Mouse (Mus musculus) kidney, adult 10 weeks (tissue): ENCODE results near the gene Sparcl1. TPM values are rescaled to one million over a fixed set of nuclear protein-coding genes. Genes with fewer than 3 reads are reported as not detected.

ENCODE experiments used
- polyA plus RNA-seq: library from polyadenylated mRNA; stranded (reverse); fragments of 350-450 nt; fragmentation: Illumina TruSeq; extraction: RNeasy Lipid Tissue Mini Kit (QIAGEN cat#74804); gene quantifications from one replicate; pipeline ENCODE4 v1.2.3, GENCODE M21; 2014; ENCODE audit warnings: low read depth, low replicate concordance

The Sparcl1 gene
- polyA plus RNA-seq = 49.8 TPM

DNA sequence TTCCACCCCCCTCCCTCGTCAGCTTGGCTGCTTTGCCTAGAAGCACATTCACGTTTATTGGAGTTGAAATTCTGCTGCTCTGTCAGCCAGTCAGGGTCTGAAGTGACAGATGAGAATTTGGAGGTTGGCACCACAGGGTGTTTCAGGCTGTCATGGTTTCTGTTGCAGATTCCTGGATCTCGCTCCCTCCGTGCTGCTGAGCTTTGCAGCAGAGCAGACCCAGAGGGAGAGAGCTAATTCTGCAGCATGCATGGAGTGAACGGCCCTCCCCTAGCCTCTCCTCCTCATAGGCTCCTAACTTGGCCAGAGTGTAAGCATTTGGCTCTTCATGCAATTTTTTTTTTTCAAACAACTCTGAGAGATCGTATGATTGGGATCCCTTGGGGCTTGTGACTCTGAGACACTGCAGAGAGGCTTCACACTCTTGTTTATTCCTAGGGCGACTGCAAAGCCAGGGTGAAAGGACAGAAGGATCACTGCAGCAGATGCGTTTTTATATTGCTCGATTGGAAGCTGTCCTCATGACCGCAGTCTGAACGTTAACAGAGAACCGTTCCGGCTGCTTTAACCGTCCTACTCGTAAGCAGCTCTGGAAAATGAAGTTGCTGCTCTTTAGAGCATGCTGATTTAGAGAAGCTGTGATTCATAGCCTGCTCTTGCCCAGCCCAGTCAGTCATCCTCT lies at the start of gene Sparcl1:
Gene Sparcl1 (minus strand): TSS at position 243 of the 682 bp plus-strand sequence.

DNA sequence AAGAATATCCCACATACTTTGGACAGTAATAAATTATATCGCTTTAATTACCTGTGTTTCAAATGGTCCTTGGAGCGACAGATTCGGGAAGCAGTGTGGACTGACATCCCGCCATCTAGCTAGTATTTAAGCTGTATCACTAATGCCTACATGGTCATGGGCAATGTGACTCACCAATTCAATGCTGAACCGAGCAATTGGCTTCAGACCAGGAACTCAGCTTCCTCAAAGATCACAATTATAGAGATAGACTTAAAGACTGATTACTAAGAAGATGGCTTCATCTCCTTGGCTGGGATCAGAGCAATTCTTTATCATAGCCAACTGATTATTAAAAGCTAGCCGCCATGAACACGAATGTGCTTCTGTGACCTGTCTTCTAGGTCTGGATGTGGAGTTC lies 36.0 kb downstream of the Sparcl1 start, which contains the start of gene Gm17660:
Gene Gm17660 (minus strand): TSS at position 101 of the 400 bp plus-strand sequence.

DNA sequence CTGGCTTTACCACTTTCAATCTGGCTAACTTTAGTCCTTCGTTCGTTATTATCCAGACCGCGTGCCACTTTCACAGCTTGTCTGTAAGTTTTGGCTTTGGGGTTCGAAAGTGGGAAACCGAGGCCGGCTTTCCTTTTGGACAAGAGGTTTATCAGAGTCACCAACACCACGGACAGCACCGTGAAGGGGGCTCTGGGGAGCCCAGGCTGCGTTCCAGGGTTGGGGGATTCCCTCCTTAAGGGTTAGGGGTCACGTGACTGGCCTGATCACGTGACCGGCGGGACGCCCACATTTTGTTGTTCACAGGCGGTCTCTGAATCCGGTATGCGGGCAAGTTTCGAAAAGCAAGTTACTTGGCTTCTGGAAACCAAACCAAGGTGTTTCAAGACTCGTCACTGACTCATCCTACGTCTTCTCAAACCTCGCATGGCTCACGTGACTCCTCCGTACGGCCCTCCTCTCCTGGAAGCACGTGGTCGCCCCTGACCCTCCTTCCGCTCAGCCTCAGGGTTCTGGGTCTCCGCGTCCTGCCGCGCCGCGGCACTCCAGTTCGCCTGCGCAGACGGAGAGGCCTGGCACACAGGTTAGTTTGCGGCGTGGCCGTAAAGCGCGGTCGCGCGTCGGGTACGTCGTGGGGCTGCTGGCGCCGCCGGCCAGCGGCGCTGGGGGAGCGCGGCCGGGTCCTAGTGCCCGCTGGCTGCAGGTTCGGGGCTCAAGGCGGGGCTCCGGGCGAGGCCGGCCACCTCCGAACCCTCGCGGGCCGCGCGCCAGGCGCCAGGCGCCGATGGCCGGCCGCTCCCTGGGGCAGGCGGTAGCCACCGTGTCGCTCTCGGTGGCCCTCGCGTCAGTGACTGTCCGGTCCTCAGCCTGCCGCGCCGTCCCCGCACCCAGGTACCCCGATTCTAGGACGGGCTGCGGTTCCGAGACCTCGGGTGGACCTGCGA lies 67.0 kb downstream of the Sparcl1 start, which contains the start of gene Nudt9:
Gene Nudt9 (plus strand): TSS at position 51 of the 944 bp plus-strand sequence.

Other genes with a start within 250 kb of the Sparcl1 start
- gene Klhl8, start 202.5 kb downstream of the Sparcl1 start, polyA plus RNA-seq = 3.6 TPM
- not detected for gene Hsd17b13, start 136.3 kb downstream of the Sparcl1 start, polyA plus RNA-seq
- gene Hsd17b11, start 91.8 kb downstream of the Sparcl1 start, polyA plus RNA-seq = 117 TPM
- 12.2 TPM for gene Nudt9, start 67.4 kb downstream of the Sparcl1 start, polyA plus RNA-seq
- not detected for gene Gm17660, start 36.1 kb downstream of the Sparcl1 start, polyA plus RNA-seq
- not detected for gene Dspp, start 57.0 kb upstream of the Sparcl1 start, polyA plus RNA-seq
- gene Dmp1, start 88.9 kb upstream of the Sparcl1 start, polyA plus RNA-seq = not detected
- gene Ibsp, start 185.4 kb upstream of the Sparcl1 start, polyA plus RNA-seq = not detected
- not detected for gene Mepe, start 211.6 kb upstream of the Sparcl1 start, polyA plus RNA-seq